Mouse (Mus musculus): ENCODE results near the gene Tppp3. TPM values are rescaled to one million over a fixed set of nuclear protein-coding genes. Genes with fewer than 3 reads are reported as not detected.
A peak's percentile ranks its signal among the peaks of the same experiment; 100 is the strongest.

Gene Tppp3
- total and polyA plus RNA-seq, 3 experiments: 26.2 to 50.8 (median 37.5) TPM

- DNase-seq: peak; percentile 54
These were observed 13.1 kb upstream of the Tppp3 start for GRCm38 (mm10) chr8:105484392-105484791.

GRCm38 (mm10) chr8:105484030-105484368 is 12.7 kb upstream of the Tppp3 start:
- DNase-seq: no peak

- DNase-seq: peak; percentile 48
These were observed 12.1 kb upstream of the Tppp3 start for GRCm38 (mm10) chr8:105483212-105484029.

GRCm38 (mm10) chr8:105482123-105482522 is 10.8 kb upstream of the Tppp3 start:
- DNase-seq: no peak

GRCm38 (mm10) chr8:105481453-105481852 is 10.1 kb upstream of the Tppp3 start:
- DNase-seq: no peak

- no peak for DNase-seq
These were observed 9.7 kb upstream of the Tppp3 start for GRCm38 (mm10) chr8:105481013-105481412.

GRCm38 (mm10) chr8:105477792-105478191 is 6.5 kb upstream of the Tppp3 start:
- DNase-seq: no peak

GRCm38 (mm10) chr8:105476628-105477413 is 5.5 kb upstream of the Tppp3 start:
- peak; percentile 54 for DNase-seq

GRCm38 (mm10) chr8:105476161-105476560 is 4.8 kb upstream of the Tppp3 start:
- DNase-seq: no peak

GRCm38 (mm10) chr8:105475742-105476141 is 4.4 kb upstream of the Tppp3 start:
- DNase-seq: no peak

GRCm38 (mm10) chr8:105475254-105475653 is 3.9 kb upstream of the Tppp3 start:
- no peak for DNase-seq

- no peak for DNase-seq
These were observed 3.4 kb upstream of the Tppp3 start for GRCm38 (mm10) chr8:105474680-105475079.

GRCm38 (mm10) chr8:105473816-105474606 is 2.7 kb upstream of the Tppp3 start:
- peak; percentile 62 for DNase-seq

GRCm38 (mm10) chr8:105472983-105473382 is 1.7 kb upstream of the Tppp3 start:
- DNase-seq: no peak

- no peak for DNase-seq
These were observed 1.1 kb upstream of the Tppp3 start for GRCm38 (mm10) chr8:105472414-105472932.

- no peak for DNase-seq
These were observed 529 bp downstream of the Tppp3 start for GRCm38 (mm10) chr8:105470681-105471313.

- DNase-seq: no peak
These were observed 1.1 kb downstream of the Tppp3 start for GRCm38 (mm10) chr8:105470262-105470661.

GRCm38 (mm10) chr8:105469816-105470215 is 1.5 kb downstream of the Tppp3 start:
- DNase-seq: no peak

- DNase-seq: no peak
These were observed 2.2 kb downstream of the Tppp3 start for GRCm38 (mm10) chr8:105469041-105469695.

GRCm38 (mm10) chr8:105468002-105468720 is 3.2 kb downstream of the Tppp3 start:
- DNase-seq: no peak
